Mouse (Mus musculus) kidney, embryonic 15.5 days (tissue): ENCODE measurements at regions not wholly inside any gene's neighbourhood (a gene's known extent, or its start where the extent isn't known, plus 50 kb on each side); places are given as distances from the start of the nearest gene placed in this dataset.

Experiments used
- ATAC-seq: fragments of 200-750 bp; cut with Nextera tagmentation; replicated peaks from 2 replicates; pipeline ENCODE4 v1.8.0; 2017; ENCODE audit warnings: moderate TSS enrichment; ENCODE audit not compliant: low FRiP score
- H3K27ac ChIP-seq: fragments of 300-500 bp; sonication (generic); 2 replicates; pipeline ENCODE4 v1.5.1; 2015; ENCODE audit warnings: mild to moderate bottlenecking, inconsistent platforms
- H3K27me3 ChIP-seq: fragments of 300-500 bp; sonication (generic); 2 replicates; pipeline ENCODE4 v1.6.1; 2015; ENCODE audit warnings: inconsistent platforms
- H3K36me3 ChIP-seq: fragments of 300-500 bp; sonication (generic); 2 replicates; pipeline ENCODE4 v1.6.1; 2015; ENCODE audit warnings: inconsistent platforms
- H3K4me1 ChIP-seq: fragments of 300-500 bp; sonication (generic); 2 replicates; pipeline ENCODE4 v1.6.1; 2015; ENCODE audit warnings: inconsistent platforms
- H3K4me2 ChIP-seq: fragments of 300-500 bp; sonication (generic); 2 replicates; pipeline ENCODE4 v1.6.1; 2015; ENCODE audit warnings: moderate library complexity, mild to moderate bottlenecking, inconsistent platforms
- H3K4me3 ChIP-seq: fragments of 300-500 bp; sonication (generic); replicated peaks from 2 replicates; pipeline ENCODE4 v1.5.1; 2015; ENCODE audit warnings: mild to moderate bottlenecking, inconsistent platforms
- H3K9ac ChIP-seq: fragments of 300-500 bp; sonication (generic); 2 replicates; pipeline ENCODE4 v1.6.1; 2015; ENCODE audit warnings: mild to moderate bottlenecking, inconsistent platforms
- H3K9me3 ChIP-seq: fragments of 300-500 bp; sonication (generic); replicated peaks from 2 replicates; pipeline ENCODE4 v1.6.1; 2016; ENCODE audit warnings: inconsistent platforms
- WGBS: fragments of 180-500 bp; shearing (Covaris S2); methylation state at CpG from one replicate; pipeline ENCODE4 v1.1.7; 2015; ENCODE audit warnings: mixed read lengths; 5-methylcytosine and 5-hydroxymethylcytosine counted together

- ATAC-seq: no peak
- H3K4me3 ChIP-seq: no peak overlapping the region
- H3K27me3 ChIP-seq: no peaks in the 10 kb centered on the region
- H3K27ac ChIP-seq: no peak overlapping the region
- H3K9ac ChIP-seq: no peak overlapping the region
- no peak overlapping the region for H3K4me2 ChIP-seq
- no peaks in the 10 kb centered on the region for H3K9me3 ChIP-seq
- no peaks in the 10 kb centered on the region for H3K4me1 ChIP-seq
- H3K36me3 ChIP-seq: no peaks in the 10 kb centered on the region
- 17% methylated on average over 5 of the region's 5 CpGs for WGBS
Observed at GRCm38 (mm10) chr13:102637059-102637458, 56.3 kb upstream of the Cd180 start.

DNA sequence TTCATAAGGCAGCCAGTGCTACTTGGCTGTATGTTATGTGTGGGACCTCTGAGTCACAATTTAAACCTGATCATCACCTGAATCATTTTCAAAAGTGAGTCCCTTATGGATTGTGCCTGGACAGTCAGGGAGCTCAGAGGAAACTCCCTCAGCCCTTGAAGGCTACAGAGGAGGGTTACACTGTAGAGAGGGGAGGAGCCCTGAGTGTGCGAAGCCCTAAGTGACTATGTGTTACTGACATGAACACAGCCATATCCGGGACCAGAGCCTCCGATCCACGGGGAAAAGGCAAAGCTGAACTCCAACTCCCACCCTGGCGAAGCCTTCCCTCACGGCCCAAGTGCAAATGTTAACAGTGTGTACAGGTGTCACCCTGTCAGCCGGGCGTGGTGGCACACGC is 53.7 kb upstream of the Cd180 start:
- ATAC-seq: no peak
- H3K9me3 ChIP-seq: no peaks in the 10 kb centered on the region
- no peaks in the 10 kb centered on the region for H3K36me3 ChIP-seq
- peaks cover 8% of the 10 kb centered on the region for H3K4me1 ChIP-seq
- no peak overlapping the region for H3K4me3 ChIP-seq
- H3K27me3 ChIP-seq: no peaks in the 10 kb centered on the region
- no peak overlapping the region for H3K4me2 ChIP-seq
- WGBS: 80% methylated on average over 9 of the region's 9 CpGs
- no peak overlapping the region for H3K9ac ChIP-seq
- no peak overlapping the region for H3K27ac ChIP-seq

DNA sequence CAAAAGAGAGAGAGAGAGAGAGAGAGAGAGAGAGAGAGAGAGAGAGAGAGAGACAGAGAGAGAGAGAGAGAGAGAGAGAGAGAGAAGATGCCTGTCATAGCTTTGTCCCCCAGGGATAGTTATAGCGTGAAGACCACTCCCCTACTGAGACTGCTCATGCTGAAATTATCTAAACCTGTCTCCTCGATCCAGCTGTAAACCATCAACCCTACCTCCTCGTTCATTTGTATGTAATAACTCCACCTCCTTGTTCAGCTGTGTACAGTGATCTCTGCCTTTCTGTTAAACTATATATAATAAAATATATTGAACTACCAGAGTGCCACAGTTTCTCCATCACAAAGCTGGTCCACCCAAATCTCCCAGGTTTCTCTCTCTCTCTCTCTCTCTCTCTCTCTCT is 53.2 kb upstream of the Cd180 start:
- no peak for ATAC-seq
- Histone ChIP-seq H3K27ac (no peak overlapping the region), H3K4me2 (no peak overlapping the region), H3K4me1 (peaks cover 9% of the 10 kb centered on the region), H3K27me3 (no peaks in the 10 kb centered on the region), H3K9me3 (no peaks in the 10 kb centered on the region), H3K4me3 (no peak overlapping the region), H3K36me3 (no peaks in the 10 kb centered on the region), H3K9ac (no peak overlapping the region)
- WGBS: 24% methylated on average over 3 of the region's 3 CpGs
